Mouse (Mus musculus) forebrain, embryonic 11.5 days (tissue): ENCODE measurements at regions not wholly inside any gene's neighbourhood (a gene's known extent, or its start where the extent isn't known, plus 50 kb on each side); places are given as distances from the start of the nearest gene placed in this dataset.

Experiments used
- ATAC-seq: fragments of 200-750 bp; cut with Nextera tagmentation; replicated peaks from 2 replicates; pipeline ENCODE4 v1.8.0; 2017; ENCODE audit warnings: moderate TSS enrichment; ENCODE audit not compliant: low FRiP score
- DNase-seq: peaks from one replicate; pipeline ENCODE4 v3.0.0-alpha.2; 2017; ENCODE audit warnings: low spot score
- H3K27ac ChIP-seq: fragments of 300-500 bp; sonication (generic); 2 replicates; pipeline ENCODE4 v1.5.1; 2014; ENCODE audit warnings: low read depth, low read length
- H3K27me3 ChIP-seq: fragments of 300-500 bp; sonication (generic); 2 replicates; pipeline ENCODE4 v1.6.1; 2014; ENCODE audit warnings: mild to moderate bottlenecking, low read length, mixed read lengths; ENCODE audit not compliant: control insufficient read depth, insufficient read depth
- H3K36me3 ChIP-seq: fragments of 300-500 bp; sonication (generic); 2 replicates; pipeline ENCODE4 v1.6.1; 2014; ENCODE audit warnings: mild to moderate bottlenecking, low read length, moderate library complexity, mixed read lengths; ENCODE audit not compliant: control insufficient read depth, insufficient read depth
- H3K4me1 ChIP-seq: fragments of 300-500 bp; sonication (generic); replicated peaks from 2 replicates; pipeline ENCODE4 v1.6.1; 2014; ENCODE audit warnings: low read length, mixed read lengths; ENCODE audit not compliant: control insufficient read depth, insufficient read depth
- H3K4me2 ChIP-seq: fragments of 300-500 bp; sonication (generic); 2 replicates; pipeline ENCODE4 v1.6.1; 2014; ENCODE audit warnings: low read depth, mild to moderate bottlenecking, low read length, moderate library complexity, mixed read lengths; ENCODE audit not compliant: severe bottlenecking
- H3K4me3 ChIP-seq: fragments of 300-500 bp; sonication (generic); 2 replicates; pipeline ENCODE4 v1.5.1; 2014; ENCODE audit warnings: low read depth, low read length
- H3K9ac ChIP-seq: fragments of 300-500 bp; sonication (generic); 2 replicates; pipeline ENCODE4 v1.6.1; 2014; ENCODE audit warnings: low read length
- H3K9me3 ChIP-seq: fragments of 300-500 bp; sonication (generic); 2 replicates; pipeline ENCODE4 v1.6.1; 2016; ENCODE audit warnings: low read length, mixed read lengths; ENCODE audit not compliant: control insufficient read depth
- WGBS: fragments of 180-500 bp; shearing (Covaris S2); extraction: QIAGEN DNeasy Blood & Tissue Kit; methylation state at CpG from one replicate; pipeline ENCODE4 v1.1.7; 2014; 5-methylcytosine and 5-hydroxymethylcytosine counted together

DNA sequence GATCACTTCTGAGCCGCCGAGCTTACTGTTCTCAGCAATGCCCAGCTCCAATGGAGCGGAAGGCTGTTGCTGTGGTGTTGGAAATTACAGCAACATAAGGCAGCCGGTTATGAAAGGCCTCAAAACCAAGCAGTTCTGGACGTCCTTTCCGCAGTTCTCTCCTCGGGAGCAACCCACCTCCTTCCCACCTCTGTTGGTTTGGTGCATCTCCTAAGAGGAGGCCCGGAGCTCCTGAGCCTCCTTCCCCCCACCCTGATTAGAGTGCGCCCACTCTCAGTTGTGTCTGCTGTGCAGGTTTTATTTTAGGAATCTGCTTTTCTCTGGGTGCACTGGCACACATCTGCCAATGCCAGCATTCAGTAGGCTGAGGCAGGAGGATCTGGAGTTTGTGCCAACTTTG is 144.0 kb downstream of the Mtx3 start:
- H3K27ac ChIP-seq = no peak overlapping the region
- ATAC-seq = no peak
- H3K27me3 ChIP-seq = no peaks in the 10 kb centered on the region
- H3K36me3 ChIP-seq = no peaks in the 10 kb centered on the region
- no peak for DNase-seq
- no peak overlapping the region for H3K4me3 ChIP-seq
- H3K4me2 ChIP-seq = no peak overlapping the region
- H3K9me3 ChIP-seq = no peaks in the 10 kb centered on the region
- H3K9ac ChIP-seq = no peak overlapping the region
- 55% methylated on average over 9 of the region's 9 CpGs for WGBS
- H3K4me1 ChIP-seq = no peaks in the 10 kb centered on the region

DNA sequence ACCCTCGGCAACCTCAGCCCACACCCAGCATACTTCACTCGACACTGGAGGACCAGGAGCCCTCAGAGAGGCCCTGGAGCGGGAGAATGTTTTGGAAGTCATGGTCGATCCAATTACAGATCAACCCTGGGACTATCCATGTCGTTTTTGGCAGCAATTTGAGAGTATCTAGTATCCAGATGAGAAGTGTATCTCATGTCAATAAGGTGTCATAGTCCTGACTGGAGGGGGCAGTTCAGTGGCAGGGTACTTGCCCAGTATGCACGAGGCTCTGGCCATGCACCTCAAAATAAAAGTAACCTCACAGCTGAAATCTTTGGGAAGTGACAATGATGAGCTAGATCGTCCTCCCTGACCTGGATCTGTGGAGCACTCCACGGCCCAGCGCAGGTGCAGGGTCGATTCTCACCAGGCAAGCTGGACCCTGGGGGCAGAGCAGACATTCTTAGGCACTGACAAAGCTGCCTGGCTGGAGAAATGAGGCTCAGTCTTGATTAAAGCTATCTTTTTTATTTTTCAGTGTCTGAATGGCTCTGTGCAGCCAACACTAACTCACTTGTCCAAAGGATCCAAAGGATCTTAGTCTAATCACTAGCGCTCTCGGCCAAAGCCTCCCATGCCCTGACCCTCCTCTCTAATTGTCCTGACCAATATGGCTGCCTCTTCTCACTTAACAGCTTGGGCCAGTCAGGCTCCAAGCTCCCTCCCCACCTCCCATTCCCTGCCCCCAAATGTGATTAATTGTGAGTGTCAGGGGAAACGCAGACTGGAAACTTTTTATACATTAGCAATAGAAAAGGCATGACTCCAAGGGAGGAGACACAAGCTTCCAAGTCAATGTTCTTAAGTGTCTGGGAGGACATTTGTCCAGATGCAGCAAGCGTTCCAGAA is 146.0 kb downstream of the Mtx3 start:
- Histone ChIP-seq H3K9me3 (no peaks in the 10 kb centered on the region), H3K4me2 (no peak overlapping the region), H3K27ac (no peak overlapping the region), H3K9ac (no peak overlapping the region), H3K27me3 (no peaks in the 10 kb centered on the region), H3K4me1 (no peaks in the 10 kb centered on the region), H3K4me3 (no peak overlapping the region), H3K36me3 (no peaks in the 10 kb centered on the region)
- DNase-seq = no peak
- ATAC-seq = no peak
- 83% methylated on average over 14 of the region's 14 CpGs for WGBS
